Mouse (Mus musculus): Measurements from ENCODE around the gene Sbno2. TPM values are rescaled to one million over a fixed set of nuclear protein-coding genes. Genes with fewer than 3 reads are reported as not detected.

Sbno2 gene
- polyA plus RNA-seq, 1 experiment from 2014 or later: 8.3 TPM

DNA sequence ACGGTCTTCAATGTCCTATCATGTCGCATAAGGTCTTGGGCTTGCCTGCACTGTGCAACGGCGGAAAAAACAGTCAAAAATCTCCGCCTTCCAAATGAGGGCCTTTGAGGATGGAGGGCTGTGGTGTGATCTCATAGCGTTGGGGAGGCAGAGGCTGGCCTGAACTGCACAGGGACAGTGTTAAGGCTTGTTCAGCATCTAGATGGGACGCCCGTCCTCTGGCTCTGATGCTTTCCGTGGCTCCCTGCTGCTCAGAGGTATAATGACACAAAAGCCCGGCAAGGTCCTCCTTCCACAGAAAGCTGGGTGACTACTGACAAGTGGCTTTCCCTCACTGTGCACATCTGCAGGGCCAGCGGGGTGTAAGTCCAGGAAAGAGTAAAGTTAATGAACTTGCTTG, 85.2 kb downstream of the Sbno2 start:
- no peak for ATAC-seq (replicated peaks; ENCODE audit: insufficient number of reproducible peaks, insufficient read depth, low FRiP score, low read depth)
- WGBS: 40% methylated on average over 11 of the region's 11 CpGs
- no peaks in the 10 kb centered on the region for H3K9me3 ChIP-seq (replicated peaks)
- peaks cover 14% of the 10 kb centered on the region for H3K27me3 ChIP-seq
- H3K4me2 ChIP-seq: peak overlapping the region; percentile 57
- H3K36me3 ChIP-seq: no peaks in the 10 kb centered on the region
- peaks cover 30% of the 10 kb centered on the region for H3K4me1 ChIP-seq (replicated peaks)
- H3K9ac ChIP-seq: 0 out of 2 replicates have a peak overlapping the region, but pooled peaks have one; percentile 14
- H3K4me3 ChIP-seq: peak overlapping the region; percentile 37
- peak overlapping the region; percentile 70 for H3K27ac ChIP-seq

DNA sequence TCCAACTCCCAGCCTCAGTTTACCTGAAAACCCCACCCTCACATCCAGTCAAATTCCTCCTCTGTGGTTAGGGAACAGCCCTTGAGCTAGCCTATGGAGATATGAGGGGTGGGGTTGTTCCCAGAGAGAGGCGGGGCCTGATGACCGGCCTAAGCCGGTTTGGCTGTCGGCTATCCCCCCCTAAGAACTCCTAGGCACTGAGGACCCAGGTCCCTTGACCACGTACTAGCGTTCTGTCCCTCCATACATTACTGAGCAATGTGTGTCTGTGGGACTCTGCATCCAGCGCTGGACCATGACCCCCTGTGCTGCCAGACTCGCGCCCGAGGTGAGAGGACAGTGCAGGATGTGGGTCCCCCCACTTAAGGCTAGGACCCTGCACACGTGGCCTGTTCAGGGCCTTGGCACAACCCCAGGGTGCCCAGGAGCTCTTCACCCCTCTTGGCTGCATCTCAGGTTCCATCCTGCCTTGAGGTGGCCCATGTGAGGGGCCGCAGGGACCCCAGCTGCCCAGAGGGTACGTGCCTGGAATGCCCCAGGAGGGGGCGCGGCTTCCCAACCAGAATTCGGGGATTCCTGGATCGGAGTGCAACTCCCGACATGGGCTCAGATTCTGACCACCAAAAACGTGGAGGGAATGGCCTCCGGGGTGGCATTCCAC, 85.8 kb downstream of the Sbno2 start:
- Histone ChIP-seq H3K4me2 (peak overlapping the region; percentile 57), H3K27ac (peak overlapping the region; percentile 70), H3K36me3 (no peaks in the 10 kb centered on the region), H3K4me3 (peak overlapping the region; percentile 37), H3K9ac (peak overlapping the region; percentile 46), H3K9me3 (replicated peaks) (no peaks in the 10 kb centered on the region), H3K27me3 (peaks cover 20% of the 10 kb centered on the region), H3K4me1 (replicated peaks) (peaks cover 33% of the 10 kb centered on the region)
- WGBS: 22% methylated on average over 20 of the region's 20 CpGs
- peak; percentile 36; the same call in 1 of the 2 replicates for ATAC-seq (replicated peaks; ENCODE audit: insufficient number of reproducible peaks, insufficient read depth, low FRiP score, low read depth)

DNA sequence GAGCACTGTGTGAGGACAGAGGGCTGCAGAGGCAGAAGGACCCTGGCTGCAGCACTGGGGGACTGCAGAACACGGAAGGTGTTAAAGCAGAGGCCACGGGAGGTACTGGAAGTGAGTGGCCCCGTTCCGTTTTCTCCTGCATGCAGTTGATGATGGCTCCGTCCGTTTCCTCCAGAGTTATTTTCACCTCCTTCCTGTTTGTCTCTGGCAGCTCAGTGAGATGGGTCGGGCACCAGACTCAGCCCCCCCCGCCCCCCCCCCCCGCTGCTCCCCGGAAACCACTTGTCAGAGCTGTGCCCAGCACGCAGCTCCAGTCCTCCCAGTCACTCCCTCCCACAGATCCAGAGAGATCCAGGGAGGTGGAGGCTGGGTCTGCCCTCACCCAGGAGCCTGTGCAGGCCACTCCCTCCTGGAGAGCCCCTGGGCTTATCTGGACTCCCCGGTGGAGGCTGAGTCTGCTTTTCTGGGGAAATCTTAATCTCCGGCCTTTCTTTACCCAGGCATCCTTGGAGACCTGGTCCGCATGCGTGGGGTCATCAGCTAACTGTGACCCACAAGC, 86.6 kb downstream of the Sbno2 start:
- peak overlapping the region; percentile 46 for H3K9ac ChIP-seq
- WGBS: 6% methylated on average over 11 of the region's 15 CpGs
- H3K4me3 ChIP-seq: peak overlapping the region; percentile 37
- no peaks in the 10 kb centered on the region for H3K9me3 ChIP-seq (replicated peaks)
- H3K36me3 ChIP-seq: no peaks in the 10 kb centered on the region
- ATAC-seq (replicated peaks; ENCODE audit: insufficient number of reproducible peaks, insufficient read depth, low FRiP score, low read depth): peak; percentile 48
- H3K27me3 ChIP-seq: peaks cover 28% of the 10 kb centered on the region
- peaks cover 31% of the 10 kb centered on the region for H3K4me1 ChIP-seq (replicated peaks)
- peak overlapping the region; percentile 57 for H3K4me2 ChIP-seq
- peak overlapping the region; percentile 70 for H3K27ac ChIP-seq

DNA sequence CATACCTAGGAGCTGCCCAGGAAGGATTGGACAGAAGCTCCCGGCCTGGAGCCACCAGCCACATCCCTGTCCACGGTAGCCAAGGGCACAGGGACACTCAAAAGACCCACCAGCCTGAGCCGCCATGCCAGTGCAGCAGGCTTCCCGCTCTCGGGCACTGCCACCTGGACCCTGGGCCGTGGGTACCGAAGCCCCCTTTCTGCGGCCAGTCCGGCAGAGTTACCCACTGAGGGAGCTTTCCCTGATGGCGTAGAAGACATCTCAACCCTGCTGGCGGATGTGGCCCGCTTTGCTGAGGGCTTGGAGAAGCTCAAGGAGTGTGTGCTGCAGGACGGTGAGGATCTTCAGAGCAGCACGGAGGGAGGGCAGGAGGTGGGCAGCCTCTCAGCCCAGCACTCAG, 87.6 kb downstream of the Sbno2 start:
- 75% methylated on average over 14 of the region's 14 CpGs for WGBS
- Histone ChIP-seq H3K4me3 (peak overlapping the region; percentile 32; the same call in 1 of the 2 replicates), H3K27me3 (peaks cover 38% of the 10 kb centered on the region), H3K4me2 (peak overlapping the region; percentile 30; the same call in 1 of the 2 replicates), H3K9ac (no peak overlapping the region), H3K36me3 (no peaks in the 10 kb centered on the region), H3K4me1 (replicated peaks) (peaks cover 30% of the 10 kb centered on the region), H3K9me3 (replicated peaks) (no peaks in the 10 kb centered on the region), H3K27ac (0 out of 2 replicates have a peak overlapping the region, but pooled peaks have one; percentile 20)
- ATAC-seq (replicated peaks; ENCODE audit: insufficient number of reproducible peaks, insufficient read depth, low FRiP score, low read depth): no peak

DNA sequence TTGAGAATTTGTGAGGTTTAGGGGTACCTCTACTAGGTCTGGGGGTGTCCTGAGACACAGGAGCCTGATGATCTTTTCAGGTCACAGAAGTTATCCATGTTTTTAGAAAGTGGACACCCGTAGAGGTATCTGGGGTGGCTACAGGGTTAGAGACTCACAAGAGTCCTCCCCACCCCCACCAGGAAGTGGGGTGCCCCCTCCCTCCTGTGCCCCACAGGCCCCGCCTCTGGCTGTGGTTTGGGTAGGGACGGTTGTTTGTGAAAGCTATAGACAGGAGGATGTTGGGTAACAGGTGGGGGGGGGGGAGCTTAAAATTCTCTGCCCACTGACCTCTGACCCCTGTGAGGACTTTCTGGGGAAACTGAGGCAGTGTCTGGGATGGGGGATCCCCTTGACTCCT, 88.0 kb downstream of the Sbno2 start:
- Histone ChIP-seq H3K9ac (no peak overlapping the region), H3K4me2 (peak overlapping the region; percentile 30; the same call in 1 of the 2 replicates), H3K9me3 (replicated peaks) (no peaks in the 10 kb centered on the region), H3K27ac (no peak overlapping the region), H3K27me3 (peaks cover 39% of the 10 kb centered on the region), H3K36me3 (no peaks in the 10 kb centered on the region), H3K4me3 (peak overlapping the region; percentile 32; the same call in 1 of the 2 replicates), H3K4me1 (replicated peaks) (peaks cover 30% of the 10 kb centered on the region)
- WGBS: 69% methylated on average over 3 of the region's 3 CpGs
- no peak for ATAC-seq (replicated peaks; ENCODE audit: insufficient number of reproducible peaks, insufficient read depth, low FRiP score, low read depth)

DNA sequence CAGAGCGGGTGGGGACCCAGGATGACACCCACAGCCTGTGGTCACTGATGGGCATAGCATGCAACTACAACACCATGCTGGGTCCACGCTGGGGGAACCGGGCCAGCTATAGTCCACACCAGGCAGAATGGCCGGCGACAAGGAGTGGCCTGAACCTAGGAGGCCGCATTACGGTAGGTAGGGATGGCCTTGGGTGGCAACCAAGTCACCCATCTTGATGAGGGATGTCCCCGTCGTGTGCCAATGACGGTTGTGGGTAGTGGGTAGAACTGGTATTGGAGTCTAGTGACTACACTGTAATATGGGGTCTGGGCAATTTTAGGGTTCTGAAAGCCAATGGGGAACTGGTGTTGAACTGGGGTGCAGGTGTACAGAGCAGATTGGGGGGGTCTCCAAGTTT, 88.4 kb downstream of the Sbno2 start:
- Histone ChIP-seq H3K27ac (peak overlapping the region; percentile 27; the same call in 1 of the 2 replicates), H3K9ac (no peak overlapping the region), H3K4me1 (replicated peaks) (peaks cover 30% of the 10 kb centered on the region), H3K4me2 (no peak overlapping the region; the same call in 1 of the 2 replicates), H3K9me3 (replicated peaks) (no peaks in the 10 kb centered on the region), H3K27me3 (peaks cover 39% of the 10 kb centered on the region), H3K36me3 (0 out of 2 replicates have a peak, but pooled peaks cover under 1% of the 10 kb centered on the region), H3K4me3 (peak overlapping the region; percentile 32)
- WGBS: 80% methylated on average over 10 of the region's 10 CpGs
- no peak for ATAC-seq (replicated peaks; ENCODE audit: insufficient number of reproducible peaks, insufficient read depth, low FRiP score, low read depth)

DNA sequence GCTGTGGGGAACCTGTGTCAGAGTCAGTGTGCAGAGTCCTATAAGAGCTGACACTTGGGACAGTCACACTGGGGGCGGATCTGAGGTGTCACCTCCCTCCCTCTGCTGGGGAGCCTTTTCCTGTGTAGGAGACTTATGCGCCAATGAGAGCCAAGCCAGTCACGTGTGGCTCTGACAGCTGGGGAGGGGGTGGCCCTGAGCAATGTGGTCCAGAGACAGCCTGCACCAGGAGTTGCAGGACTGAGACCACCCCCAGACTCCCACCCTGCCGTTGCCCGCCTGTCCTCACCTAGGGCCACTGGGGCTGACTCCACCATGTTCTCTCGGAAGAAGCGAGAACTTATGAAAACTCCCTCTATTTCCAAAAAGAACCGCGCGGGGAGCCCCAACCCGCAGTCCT, 88.9 kb downstream of the Sbno2 start, which contains the start of gene Arhgap45:
Gene Arhgap45 (plus strand): TSS at position 143 of the 400 bp plus-strand sequence.
- H3K4me3 ChIP-seq: peak within 1 kb of the TSS; percentile 32
- H3K4me2 ChIP-seq: no peak within 1 kb of the TSS; the same call in 1 of the 2 replicates

DNA sequence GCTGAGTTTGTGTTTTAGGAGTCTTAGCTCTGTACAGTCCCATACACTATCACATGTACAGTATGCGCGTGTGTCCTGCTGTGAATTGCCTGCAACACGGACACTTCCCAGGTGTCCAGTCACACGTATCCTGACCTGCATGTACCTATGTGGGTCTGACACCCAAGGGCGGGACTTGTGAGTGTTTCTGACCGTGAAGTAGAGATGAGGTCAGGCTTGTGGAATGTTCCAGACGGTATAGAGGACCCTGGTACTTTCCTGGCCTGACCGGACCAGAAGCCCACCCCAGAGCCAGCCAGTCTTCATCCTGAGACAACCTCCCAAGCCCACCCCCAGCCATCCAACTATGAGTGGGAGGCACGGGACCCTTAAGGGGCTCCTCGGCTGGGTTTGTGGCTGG, 89.8 kb downstream of the Sbno2 start:
- Histone ChIP-seq H3K9me3 (replicated peaks) (0 out of 2 replicates have a peak, but pooled peaks cover 8% of the 10 kb centered on the region), H3K27ac (no peak overlapping the region), H3K36me3 (peaks cover 12% of the 10 kb centered on the region), H3K4me1 (replicated peaks) (peaks cover 29% of the 10 kb centered on the region), H3K27me3 (peaks cover 39% of the 10 kb centered on the region), H3K4me2 (no peak overlapping the region), H3K4me3 (no peak overlapping the region), H3K9ac (no peak overlapping the region)
- ATAC-seq (replicated peaks; ENCODE audit: insufficient number of reproducible peaks, insufficient read depth, low FRiP score, low read depth): no peak
- WGBS: 67% methylated on average over 10 of the region's 10 CpGs

More for the DNA sequence above, 88.9 kb downstream of the Sbno2 start, which contains the start of gene Arhgap45:
- Histone ChIP-seq H3K4me1 (replicated peaks) (peaks cover 30% of the 10 kb centered on the region), H3K9ac (no peak within 1 kb of the TSS), H3K9me3 (replicated peaks) (no peaks in the 10 kb centered on the region), H3K27me3 (peaks cover 39% of the 10 kb centered on the region), H3K36me3 (peaks cover 5% of the 10 kb centered on the region; the same call in 1 of the 2 replicates), H3K27ac (peak within 1 kb of the TSS; percentile 27; the same call in 1 of the 2 replicates)
- WGBS: 56% methylated on average over 11 of the region's 11 CpGs
- ATAC-seq (replicated peaks; ENCODE audit: insufficient number of reproducible peaks, insufficient read depth, low FRiP score, low read depth): no peak

DNA sequence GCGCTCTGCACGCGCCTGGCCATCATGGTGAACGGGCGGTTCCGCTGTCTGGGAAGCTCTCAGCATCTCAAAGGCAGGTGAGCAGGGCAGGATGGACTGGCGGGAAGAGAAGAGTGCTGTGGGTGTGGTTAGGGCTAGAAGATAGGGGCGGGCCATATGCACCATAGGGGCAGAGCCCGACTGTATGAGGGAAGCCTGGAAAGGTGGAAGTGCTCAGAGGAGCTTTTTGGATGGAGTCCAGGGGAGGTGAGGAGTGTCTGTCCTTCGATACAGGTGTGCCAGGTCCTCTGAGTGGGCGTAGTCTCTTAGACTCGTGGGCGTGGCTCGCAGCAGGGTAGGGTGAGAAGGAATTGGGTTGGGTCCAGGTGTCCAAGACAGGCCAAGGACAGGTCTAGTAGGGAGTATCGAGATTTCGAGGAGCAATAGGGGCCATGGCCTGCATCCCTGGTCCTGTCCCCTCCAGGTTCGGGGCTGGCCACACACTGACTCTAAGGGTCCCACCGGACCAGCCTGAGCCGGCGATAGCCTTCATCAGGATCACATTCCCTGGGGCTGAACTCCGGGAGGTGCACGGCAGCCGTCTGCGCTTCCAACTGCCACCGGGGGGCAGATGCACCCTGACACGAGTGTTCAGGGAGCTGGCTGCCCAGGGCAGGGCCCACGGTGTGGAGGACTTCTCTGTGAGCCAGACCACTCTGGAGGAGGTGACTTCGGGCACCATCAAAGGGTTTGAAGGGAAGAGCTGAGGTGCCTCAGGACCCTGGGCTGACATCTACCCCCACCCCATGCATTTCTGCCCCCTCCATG, 90.7 kb downstream of the Sbno2 start:
- H3K4me1 ChIP-seq (replicated peaks): peaks cover 21% of the 10 kb centered on the region
- H3K9ac ChIP-seq: no peak overlapping the region
- H3K4me3 ChIP-seq: no peak overlapping the region
- H3K27ac ChIP-seq: no peak overlapping the region
- no peak for ATAC-seq (replicated peaks; ENCODE audit: insufficient number of reproducible peaks, insufficient read depth, low FRiP score, low read depth)
- H3K36me3 ChIP-seq: peaks cover 21% of the 10 kb centered on the region
- 30% methylated on average over 28 of the region's 28 CpGs for WGBS
- H3K27me3 ChIP-seq: peaks cover 39% of the 10 kb centered on the region
- no peak overlapping the region for H3K4me2 ChIP-seq
- H3K9me3 ChIP-seq (replicated peaks): 0 out of 2 replicates have a peak, but pooled peaks cover 8% of the 10 kb centered on the region

DNA sequence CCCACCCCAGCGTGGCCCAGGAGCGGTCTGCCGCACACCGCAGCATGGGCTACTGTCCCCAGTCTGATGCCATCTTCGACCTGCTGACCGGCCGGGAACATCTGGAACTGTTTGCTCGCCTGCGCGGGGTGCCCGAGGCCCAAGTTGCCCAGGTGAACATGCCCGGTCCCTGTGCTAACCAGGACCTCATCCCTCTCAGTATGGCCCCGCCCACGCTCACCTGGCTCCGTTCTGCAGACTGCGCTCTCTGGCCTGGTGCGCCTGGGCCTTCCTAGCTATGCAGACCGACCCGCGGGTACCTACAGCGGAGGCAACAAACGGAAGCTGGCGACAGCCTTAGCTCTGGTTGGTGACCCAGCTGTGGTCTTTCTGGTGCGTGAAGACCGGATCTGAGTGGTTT, 91.8 kb downstream of the Sbno2 start:
- Histone ChIP-seq H3K9ac (no peak overlapping the region), H3K27ac (no peak overlapping the region), H3K4me3 (no peak overlapping the region), H3K4me2 (no peak overlapping the region), H3K36me3 (peaks cover 29% of the 10 kb centered on the region), H3K27me3 (peaks cover 39% of the 10 kb centered on the region), H3K9me3 (replicated peaks) (0 out of 2 replicates have a peak, but pooled peaks cover 8% of the 10 kb centered on the region), H3K4me1 (replicated peaks) (peaks cover 10% of the 10 kb centered on the region)
- no peak for ATAC-seq (replicated peaks; ENCODE audit: insufficient number of reproducible peaks, insufficient read depth, low FRiP score, low read depth)
- 48% methylated on average over 25 of the region's 25 CpGs for WGBS

DNA sequence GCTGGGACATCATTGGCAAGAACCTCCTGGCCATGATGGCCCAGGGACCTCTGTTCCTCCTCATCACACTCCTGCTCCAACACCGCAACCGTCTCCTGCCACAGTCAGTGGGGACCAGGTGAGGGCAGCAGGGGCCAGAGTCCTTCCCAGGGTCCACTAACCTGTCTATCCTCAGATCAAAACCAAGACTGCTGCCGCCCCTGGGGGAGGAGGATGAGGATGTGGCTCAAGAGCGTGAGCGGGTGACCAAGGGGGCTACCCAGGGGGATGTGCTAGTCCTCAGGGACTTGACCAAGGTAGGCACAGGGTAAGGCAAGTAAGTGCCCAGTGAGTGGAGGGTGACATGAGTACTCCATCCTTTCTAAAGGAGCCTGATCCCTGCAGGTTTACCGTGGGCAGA, 93.6 kb downstream of the Sbno2 start:
- Histone ChIP-seq H3K9me3 (replicated peaks) (0 out of 2 replicates have a peak, but pooled peaks cover 8% of the 10 kb centered on the region), H3K9ac (no peak overlapping the region), H3K4me2 (no peak overlapping the region), H3K36me3 (peaks cover 29% of the 10 kb centered on the region), H3K27ac (no peak overlapping the region), H3K4me3 (no peak overlapping the region), H3K4me1 (replicated peaks) (peaks cover 9% of the 10 kb centered on the region), H3K27me3 (peaks cover 36% of the 10 kb centered on the region)
- 86% methylated on average over 6 of the region's 6 CpGs for WGBS
- no peak for ATAC-seq (replicated peaks; ENCODE audit: insufficient number of reproducible peaks, insufficient read depth, low FRiP score, low read depth)
